Mouse (Mus musculus) stomach, postnatal 0 days (tissue): ENCODE measurements around the gene Rasgrf1.

Source experiments
- CTCF ChIP-seq: IDR thresholded peaks from 2 replicates; pipeline ENCODE4 v1.5.1; 2016; ENCODE audit warnings: antibody characterized with exemption, low read depth, mild to moderate bottlenecking, moderate library complexity
- EP300 ChIP-seq: optimal IDR thresholded peaks from 2 replicates; pipeline ENCODE3; 2016; ENCODE audit warnings: antibody characterized with exemption

DNA sequence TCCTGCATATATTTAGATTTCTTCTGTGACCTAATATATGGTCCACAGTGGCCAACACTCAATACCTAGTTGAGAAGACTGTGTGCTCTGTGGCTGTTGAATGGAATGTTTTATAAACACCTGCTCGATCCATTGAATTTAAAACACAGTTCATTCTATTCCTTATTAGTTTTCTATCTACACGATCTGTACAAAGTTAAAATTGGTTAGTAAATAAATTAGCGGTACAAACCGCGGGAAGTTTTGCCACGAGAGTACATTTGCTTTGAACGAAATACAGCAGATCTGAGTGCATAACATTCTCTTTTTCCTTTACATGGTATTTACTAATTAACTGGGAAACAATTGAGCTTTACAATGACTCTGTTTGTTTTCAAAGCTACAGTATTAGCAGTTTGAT, 27.1 kb upstream of the Rasgrf1 start:
- no peak for TF ChIP-seq CTCF
- no peak for TF ChIP-seq EP300
